Mouse (Mus musculus): ENCODE data around the gene Sap18b.
"Not testable (repeated sequence)": the region's sequence is repeated elsewhere in the genome, so short reads cannot be mapped to it uniquely, and the experiment has no call there.

Sap18b gene

GRCm38 (mm10) chr8:95825162-95825561 is at the start of gene Sap18b:
TSS of gene Sap18b (plus strand) at chr8:95825346.
- not testable (repeated sequence) for DNase-seq (ENCODE audit: low spot score in 2 of 2)

- DNase-seq (ENCODE audit: low spot score in 2 of 2) = no peak
Observed at GRCm38 (mm10) chr8:95781085-95781484, 44.1 kb upstream of the Sap18b start.

- no peak for DNase-seq (ENCODE audit: low spot score in 2 of 2)
Observed at GRCm38 (mm10) chr8:95781775-95782174, 43.4 kb upstream of the Sap18b start.

GRCm38 (mm10) chr8:95782628-95783027 is 42.5 kb upstream of the Sap18b start:
- no peak for DNase-seq (ENCODE audit: low spot score in 2 of 2)

GRCm38 (mm10) chr8:95785591-95785990 is 39.6 kb upstream of the Sap18b start:
- no peak for DNase-seq (ENCODE audit: low spot score in 2 of 2)

GRCm38 (mm10) chr8:95795333-95796061 is 29.6 kb upstream of the Sap18b start:
- DNase-seq (ENCODE audit: low spot score in 2 of 2) = not testable (repeated sequence)

GRCm38 (mm10) chr8:95799117-95799516 is 26.0 kb upstream of the Sap18b start:
- DNase-seq (ENCODE audit: low spot score in 2 of 2) = no peak

- no peak for DNase-seq (ENCODE audit: low spot score in 2 of 2)
Observed at GRCm38 (mm10) chr8:95799891-95800290, 25.3 kb upstream of the Sap18b start.

GRCm38 (mm10) chr8:95800353-95800752 is 24.8 kb upstream of the Sap18b start:
- no peak for DNase-seq (ENCODE audit: low spot score in 2 of 2)

GRCm38 (mm10) chr8:95801476-95802064 is 23.6 kb upstream of the Sap18b start:
- no peak for DNase-seq (ENCODE audit: low spot score in 2 of 2)

- DNase-seq (ENCODE audit: low spot score in 2 of 2) = no peak
Observed at GRCm38 (mm10) chr8:95802231-95802630, 22.9 kb upstream of the Sap18b start.

GRCm38 (mm10) chr8:95805482-95805881 is 19.7 kb upstream of the Sap18b start:
- DNase-seq (ENCODE audit: low spot score in 2 of 2) = no peak

GRCm38 (mm10) chr8:95806461-95807191 is 18.5 kb upstream of the Sap18b start:
- peak in 1 of 2 experiments; percentile 24 for DNase-seq (ENCODE audit: low spot score in 2 of 2)

- peak; percentile 98 for DNase-seq (ENCODE audit: low spot score in 2 of 2)
Observed at GRCm38 (mm10) chr8:95807331-95807843, 17.8 kb upstream of the Sap18b start, which contains the start of gene Cnot1. TSS of gene Cnot1 (minus strand) at chr8:95807464.

- DNase-seq (ENCODE audit: low spot score in 2 of 2) = peak; percentile 96 to 97
Observed at GRCm38 (mm10) chr8:95807861-95808260, 17.3 kb upstream of the Sap18b start.

- DNase-seq (ENCODE audit: low spot score in 2 of 2) = no peak
Observed at GRCm38 (mm10) chr8:95808631-95809030, 16.5 kb upstream of the Sap18b start.

GRCm38 (mm10) chr8:95809116-95809515 is 16.0 kb upstream of the Sap18b start:
- no peak for DNase-seq (ENCODE audit: low spot score in 2 of 2)

- DNase-seq (ENCODE audit: low spot score in 2 of 2) = no peak
Observed at GRCm38 (mm10) chr8:95810184-95810591, 15.0 kb upstream of the Sap18b start.

GRCm38 (mm10) chr8:95816044-95816708 is 9.0 kb upstream of the Sap18b start:
- no peak for DNase-seq (ENCODE audit: low spot score in 2 of 2)

- DNase-seq (ENCODE audit: low spot score in 2 of 2) = no peak
Observed at GRCm38 (mm10) chr8:95817597-95817996, 7.5 kb upstream of the Sap18b start.

- no peak for DNase-seq (ENCODE audit: low spot score in 2 of 2)
Observed at GRCm38 (mm10) chr8:95818211-95818610, 6.9 kb upstream of the Sap18b start.

GRCm38 (mm10) chr8:95821266-95821665 is 3.9 kb upstream of the Sap18b start:
- no peak for DNase-seq (ENCODE audit: low spot score in 2 of 2)
